Mouse (Mus musculus) MEL (cell line): ENCODE data around the gene Lifr. TPM values are rescaled to one million over a fixed set of nuclear protein-coding genes. Genes with fewer than 3 reads are reported as not detected.

Source experiments
- DNase-seq: peaks from one replicate; pipeline ENCODE4 v3.0.0; 2011; ENCODE audit warnings: low read depth, low spot score
- H3K27ac ChIP-seq: 2 replicates; pipeline ENCODE4 v1.5.1; 2012; ENCODE audit warnings: low read depth, mild to moderate bottlenecking, control low read depth, low read length, moderate library complexity; ENCODE audit not compliant: control insufficient read depth
- H3K27me3 ChIP-seq, 2 experiments: fragments of 150-350 bp in 1 of 2; sonication (generic) in 1 of 2; 2 replicates each; pipeline ENCODE4 v1.6.1; 2012; ENCODE audit warnings: low read length in 2 of 2, mild to moderate bottlenecking in 2 of 2, improper control_type of control experiment in 1 of 2, moderate library complexity in 1 of 2; ENCODE audit not compliant: insufficient read depth in 2 of 2, control insufficient read depth in 1 of 2
- H3K36me3 ChIP-seq, 2 experiments: 2 replicates each; pipeline ENCODE4 v1.6.1; 2012 to 2014; ENCODE audit warnings: low read length in 2 of 2, improper control_type of control experiment in 1 of 2, inconsistent platforms in 1 of 2, mild to moderate bottlenecking in 1 of 2; ENCODE audit not compliant: insufficient read depth in 2 of 2, control insufficient read depth in 1 of 2
- H3K4me1 ChIP-seq, 2 experiments: fragments of 150-350 bp in 1 of 2; sonication (generic) in 1 of 2; 2 replicates each; pipeline ENCODE4 v1.6.1; 2012; ENCODE audit warnings: low read length in 2 of 2, improper control_type of control experiment in 1 of 2, mild to moderate bottlenecking in 1 of 2; ENCODE audit not compliant: insufficient read depth in 2 of 2, control insufficient read depth in 1 of 2
- H3K4me3 ChIP-seq, 2 experiments: fragments of 150-350 bp in 1 of 2; sonication (generic) in 1 of 2; 2 replicates each; pipeline ENCODE4 v1.5.1; 2012; ENCODE audit warnings: low read depth in 2 of 2, low read length in 2 of 2, mild to moderate bottlenecking in 2 of 2, moderate library complexity in 2 of 2, control low read depth in 1 of 2, improper control_type of control experiment in 1 of 2; ENCODE audit not compliant: control insufficient read depth in 1 of 2, insufficient read depth in 1 of 2
- H3K79me2 ChIP-seq: 2 replicates; pipeline ENCODE4 v1.6.1; 2012; ENCODE audit warnings: mild to moderate bottlenecking, low read length, moderate library complexity; ENCODE audit not compliant: control insufficient read depth, poor library complexity, insufficient read depth
- H3K9ac ChIP-seq: 2 replicates; pipeline ENCODE4 v1.6.1; 2012; ENCODE audit warnings: low read depth, mild to moderate bottlenecking, control low read depth, low read length, moderate library complexity; ENCODE audit not compliant: control insufficient read depth, poor library complexity, severe bottlenecking
- H3K9me3 ChIP-seq: fragments of 150-350 bp; sonication (generic); replicated peaks from 2 replicates; pipeline ENCODE4 v1.6.1; 2012; ENCODE audit warnings: mild to moderate bottlenecking, low read length, improper control_type of control experiment, moderate library complexity; ENCODE audit not compliant: insufficient read depth
- BHLHE40 ChIP-seq: IDR thresholded peaks from 2 replicates; pipeline ENCODE4 v1.6.1; 2012; ENCODE audit warnings: low read depth, mild to moderate bottlenecking, inconsistent platforms, low read length, improper control_type of control experiment, borderline replicate concordance
- CHD1 ChIP-seq: IDR thresholded peaks from 2 replicates; pipeline ENCODE4 v1.6.1; 2012; ENCODE audit warnings: low read depth, mild to moderate bottlenecking, inconsistent platforms, low read length, improper control_type of control experiment
- CHD2 ChIP-seq: IDR thresholded peaks from 2 replicates; pipeline ENCODE4 v1.6.1; 2011; ENCODE audit warnings: low read length, improper control_type of control experiment
- ETS1 ChIP-seq: IDR thresholded peaks from 2 replicates; pipeline ENCODE4 v1.6.1; 2012; ENCODE audit warnings: low read depth, mild to moderate bottlenecking, inconsistent platforms, low read length, improper control_type of control experiment, moderate library complexity
- GABPA ChIP-seq: IDR thresholded peaks from 2 replicates; pipeline ENCODE4 v1.6.1; 2012; ENCODE audit warnings: low read depth, mild to moderate bottlenecking, inconsistent platforms, low read length, improper control_type of control experiment, moderate library complexity
- HCFC1 ChIP-seq: IDR thresholded peaks from 2 replicates; pipeline ENCODE4 v1.6.1; 2012; ENCODE audit warnings: low read depth, mild to moderate bottlenecking, inconsistent platforms, low read length, improper control_type of control experiment, moderate library complexity
- MAX ChIP-seq: IDR thresholded peaks from 2 replicates; pipeline ENCODE4 v1.6.1; 2011; ENCODE audit warnings: low read length, improper control_type of control experiment
- MAZ ChIP-seq: IDR thresholded peaks from 2 replicates; pipeline ENCODE4 v1.6.1; 2012; ENCODE audit warnings: low read depth, mild to moderate bottlenecking, inconsistent platforms, low read length, improper control_type of control experiment
- MXI1 ChIP-seq: IDR thresholded peaks from 2 replicates; pipeline ENCODE4 v1.6.1; 2011; ENCODE audit warnings: mild to moderate bottlenecking, low read depth, low read length, improper control_type of control experiment
- MYB ChIP-seq: IDR thresholded peaks from 2 replicates; pipeline ENCODE4 v1.6.1; 2011; ENCODE audit warnings: mild to moderate bottlenecking, low read depth, low read length, improper control_type of control experiment
- MYC ChIP-seq: IDR thresholded peaks from 2 replicates; pipeline ENCODE4 v1.6.1; 2011; ENCODE audit warnings: low read depth, mild to moderate bottlenecking, low read length, improper control_type of control experiment, moderate library complexity
- NRF1 ChIP-seq: IDR thresholded peaks from 2 replicates; pipeline ENCODE4 v1.6.1; 2014; ENCODE audit warnings: low read depth, mild to moderate bottlenecking, inconsistent platforms, low read length, improper control_type of control experiment, moderate library complexity; ENCODE audit not compliant: poor library complexity, insufficient read depth, severe bottlenecking
- POLR2AphosphoS5 ChIP-seq: IDR thresholded peaks from 2 replicates; pipeline ENCODE4 v1.6.1; 2012; ENCODE audit warnings: low read depth, borderline replicate concordance, mild to moderate bottlenecking, inconsistent platforms, low read length, moderate library complexity, mixed read lengths
- RAD21 ChIP-seq: IDR thresholded peaks from 2 replicates; pipeline ENCODE4 v1.6.1; 2011; ENCODE audit warnings: mild to moderate bottlenecking, low read depth, low read length, improper control_type of control experiment
- TAL1 ChIP-seq: IDR thresholded peaks from 2 replicates; pipeline ENCODE4 v1.6.1; 2012; ENCODE audit warnings: mild to moderate bottlenecking, inconsistent platforms, low read length, moderate library complexity, mixed read lengths
- TBP ChIP-seq: IDR thresholded peaks from 2 replicates; pipeline ENCODE4 v1.8.0; 2011; ENCODE audit warnings: low read depth, low read length, improper control_type of control experiment
- UBTF ChIP-seq: IDR thresholded peaks from 2 replicates; pipeline ENCODE4 v1.6.1; 2012; ENCODE audit warnings: low read depth, mild to moderate bottlenecking, inconsistent platforms, low read length, improper control_type of control experiment, moderate library complexity, borderline replicate concordance; ENCODE audit not compliant: insufficient read depth
- ZC3H11A ChIP-seq: IDR thresholded peaks from 2 replicates; pipeline ENCODE4 v1.6.1; 2012; ENCODE audit warnings: low read depth, mild to moderate bottlenecking, inconsistent platforms, low read length, improper control_type of control experiment
- ZNF384 ChIP-seq: IDR thresholded peaks from 2 replicates; pipeline ENCODE4 v1.6.1; 2012; ENCODE audit warnings: low read depth, mild to moderate bottlenecking, inconsistent platforms, low read length, improper control_type of control experiment
- polyA plus RNA-seq, 2 experiments: library from polyadenylated mRNA; stranded (reverse) in 1 of 2; unstranded in 1 of 2; fragments of >175 nt in 1 of 2; fragments of >200 nt in 1 of 2; gene quantifications; 2 replicates each; pipeline versions ENCODE4 v1.2.1 to v1.2.4; 2012; ENCODE audit warnings: low replicate concordance in 2 of 2, low read depth in 1 of 2; ENCODE audit not compliant: insufficient read length in 2 of 2, insufficient read depth in 1 of 2, missing spikeins in 1 of 2
- total RNA-seq: library from RNA; depleted of rRNA; stranded (reverse); fragments of 300-350 nt; gene quantifications from 2 replicates; pipeline ENCODE4 v1.2.3, GENCODE M21; 2012

The Lifr gene
- total and polyA plus RNA-seq, 3 experiments, result not detected

DNA sequence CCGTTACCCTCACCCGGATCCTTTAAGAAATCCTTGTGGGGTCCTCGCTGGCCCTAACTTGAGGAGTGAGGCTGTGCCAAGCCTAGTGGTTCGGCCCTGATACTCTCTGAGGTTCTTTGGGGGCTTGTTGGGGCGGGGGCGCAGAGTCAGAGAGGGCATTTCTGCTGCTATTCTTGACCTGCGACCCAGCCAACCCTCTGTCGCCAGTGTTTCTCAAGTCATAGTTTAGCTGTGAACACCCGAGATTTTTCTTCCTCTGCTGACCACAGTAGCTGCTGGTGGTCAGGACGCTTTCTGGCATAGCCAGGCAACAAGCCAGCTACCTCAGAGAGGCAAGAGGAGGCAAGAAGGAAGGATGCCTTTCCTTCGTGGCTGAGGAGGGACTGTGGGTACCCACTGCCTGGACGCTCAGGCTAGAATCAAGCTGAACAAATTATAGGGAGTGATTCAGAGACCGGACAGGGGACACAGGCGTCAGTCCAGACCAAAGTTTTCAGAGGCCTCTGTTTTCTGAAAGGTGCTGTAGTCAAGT, 25.4 kb upstream of the Lifr start:
- H3K4me1 ChIP-seq, result no peaks in the 10 kb centered on the region
- H3K36me3 ChIP-seq, result no peaks in the 10 kb centered on the region
- H3K27ac ChIP-seq, result no peak overlapping the region
- H3K79me2 ChIP-seq, result no peaks in the 10 kb centered on the region
- no peaks in the 10 kb centered on the region for H3K9me3 ChIP-seq
- no peak overlapping the region for H3K4me3 ChIP-seq
- H3K27me3 ChIP-seq, result peaks cover 0 to 3% of the 10 kb centered on the region in 2 experiments; a peak in 2 of 4 replicates
- H3K9ac ChIP-seq, result no peak overlapping the region
- TF ChIP-seq MXI1, result no peak
- no peak for TF ChIP-seq POLR2AphosphoS5
- TF ChIP-seq CHD1, result no peak
- TF ChIP-seq CHD2, result no peak
- no peak for TF ChIP-seq BHLHE40
- no peak for TF ChIP-seq ZC3H11A
- no peak for TF ChIP-seq MAX
- TF ChIP-seq UBTF, result no peak
- no peak for TF ChIP-seq HCFC1
- TF ChIP-seq MYC, result no peak
- TF ChIP-seq ZNF384, result no peak
- TF ChIP-seq TAL1, result no peak
- TF ChIP-seq, all 39 proteins: peak for 0
- DNase-seq, result no peak

DNA sequence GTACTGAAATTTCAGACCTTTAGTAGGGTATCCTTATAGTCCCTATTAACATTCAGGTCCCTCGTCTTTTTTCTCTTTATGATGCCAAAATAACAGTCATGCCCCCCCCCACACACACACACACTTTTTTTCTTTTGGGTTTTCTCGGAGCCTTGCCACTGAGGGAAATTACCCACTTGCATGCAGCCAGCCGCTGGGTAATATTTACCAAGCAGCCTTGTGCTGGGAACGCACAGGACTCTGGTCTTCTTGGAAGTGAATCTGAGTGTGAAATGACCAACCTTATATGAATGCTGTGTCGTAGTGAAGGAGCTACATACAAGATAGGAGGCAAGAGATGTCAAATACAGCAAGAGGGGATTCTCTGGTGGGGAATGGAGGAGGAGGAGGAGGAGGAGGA, 24.8 kb upstream of the Lifr start:
- no peak for TF ChIP-seq TBP
- no peak for TF ChIP-seq NRF1
- TF ChIP-seq CHD2, result no peak
- no peak for TF ChIP-seq RAD21
- no peak for TF ChIP-seq MAZ
- no peak for TF ChIP-seq ETS1
- no peak for TF ChIP-seq GABPA
- TF ChIP-seq TAL1, result no peak
- TF ChIP-seq MYC, result no peak
- no peak for TF ChIP-seq POLR2AphosphoS5
- no peak for TF ChIP-seq MYB
- H3K27me3 ChIP-seq, result peaks cover 0 to 3% of the 10 kb centered on the region in 2 experiments; a peak in 2 of 4 replicates
- no peak overlapping the region for H3K27ac ChIP-seq
- H3K4me3 ChIP-seq, result no peak overlapping the region
- H3K36me3 ChIP-seq, result no peaks in the 10 kb centered on the region
- H3K79me2 ChIP-seq, result no peaks in the 10 kb centered on the region
- no peaks in the 10 kb centered on the region for H3K9me3 ChIP-seq
- H3K9ac ChIP-seq, result no peak overlapping the region
- no peaks in the 10 kb centered on the region for H3K4me1 ChIP-seq
- DNase-seq, result no peak
